Mouse (Mus musculus) CH12.LX (cell line): ENCODE results near the gene Uggt1. TPM values are rescaled to one million over a fixed set of nuclear protein-coding genes. Genes with fewer than 3 reads are reported as not detected.

ENCODE experiments used
- DNase-seq: peaks from one replicate; pipeline ENCODE4 v3.0.0-alpha.2; 2013; ENCODE audit errors: extremely low read depth
- H3K27ac ChIP-seq: 2 replicates; pipeline ENCODE4 v1.5.1; 2012; ENCODE audit warnings: low read depth, mild to moderate bottlenecking, control low read depth, moderate library complexity; ENCODE audit not compliant: insufficient read depth
- H3K27me3 ChIP-seq: replicated peaks from 2 replicates; pipeline ENCODE3; 2012; ENCODE audit warnings: inconsistent platforms
- H3K36me3 ChIP-seq, 2 experiments: replicated peaks in 1 of 2; 2 replicates each; pipeline versions ENCODE3 to v1.6.1; 2012; ENCODE audit warnings: inconsistent platforms in 1 of 2, low read length in 1 of 2, mild to moderate bottlenecking in 1 of 2, mixed read lengths in 1 of 2, moderate library complexity in 1 of 2; ENCODE audit not compliant: control insufficient read depth in 1 of 2, insufficient read depth in 1 of 2
- H3K4me1 ChIP-seq, 2 experiments: 2 replicates each; pipeline ENCODE4 v1.6.1; 2012; ENCODE audit warnings: inconsistent platforms in 1 of 2, moderate library complexity in 1 of 2; ENCODE audit not compliant: insufficient read depth in 2 of 2, control insufficient read depth in 1 of 2
- H3K4me2 ChIP-seq: 2 replicates; pipeline ENCODE4 v1.6.1; 2012; ENCODE audit warnings: low read depth, mild to moderate bottlenecking, control low read depth; ENCODE audit not compliant: poor library complexity, insufficient read depth, severe bottlenecking
- H3K4me3 ChIP-seq, 3 experiments: fragments of 150-350 bp in 1 of 3; sonication (generic) in 1 of 3; replicated peaks in 1 of 3; 2 replicates each; pipeline versions ENCODE3 to v1.5.1; 2011 to 2012; ENCODE audit warnings: low read depth in 2 of 3, low read length in 2 of 3, mild to moderate bottlenecking in 2 of 3, moderate library complexity in 2 of 3, control low read depth in 1 of 3, improper control_type of control experiment in 1 of 3, inconsistent platforms in 1 of 3, mixed read lengths in 1 of 3; ENCODE audit not compliant: poor library complexity in 1 of 3
- H3K79me2 ChIP-seq: replicated peaks from 2 replicates; pipeline ENCODE4 v1.6.1; 2012; ENCODE audit warnings: mild to moderate bottlenecking, moderate library complexity; ENCODE audit not compliant: control insufficient read depth, poor library complexity, insufficient read depth, severe bottlenecking; ENCODE audit errors: extremely low read depth
- H3K9ac ChIP-seq: 2 replicates; pipeline ENCODE4 v1.6.1; 2012; ENCODE audit warnings: low read depth, mild to moderate bottlenecking, control low read depth, moderate library complexity; ENCODE audit not compliant: insufficient read depth
- H3K9me3 ChIP-seq: replicated peaks from 2 replicates; pipeline ENCODE3; 2012; ENCODE audit warnings: low read length, inconsistent platforms, mixed read lengths
- BHLHE40 ChIP-seq: IDR thresholded peaks from 2 replicates; pipeline ENCODE4 v1.6.1; 2011; ENCODE audit warnings: mild to moderate bottlenecking, low read depth, low read length, improper control_type of control experiment
- E2F4 ChIP-seq: IDR thresholded peaks from 2 replicates; pipeline ENCODE4 v1.6.1; 2011; ENCODE audit warnings: low read depth, low read length, improper control_type of control experiment; ENCODE audit not compliant: insufficient replicate concordance
- EP300 ChIP-seq: IDR thresholded peaks from 2 replicates; pipeline ENCODE4 v1.6.1; 2011; ENCODE audit warnings: low read length, improper control_type of control experiment
- ETS1 ChIP-seq: conservative IDR thresholded peaks from 2 replicates; pipeline ENCODE4 v1.6.1; 2012; ENCODE audit warnings: low read depth, mild to moderate bottlenecking, inconsistent platforms, low read length, improper control_type of control experiment, moderate library complexity
- IRF4 ChIP-seq: IDR thresholded peaks from 2 replicates; pipeline ENCODE4 v1.6.1; 2014; ENCODE audit warnings: low read depth, mild to moderate bottlenecking, inconsistent platforms, low read length, improper control_type of control experiment
- JUN ChIP-seq: IDR thresholded peaks from 2 replicates; pipeline ENCODE4 v1.6.1; 2011; ENCODE audit warnings: low read depth, mild to moderate bottlenecking, low read length, improper control_type of control experiment, moderate library complexity; ENCODE audit not compliant: insufficient read depth
- MAFK ChIP-seq: IDR thresholded peaks from 2 replicates; pipeline ENCODE4 v1.6.1; 2011; ENCODE audit warnings: low read length, improper control_type of control experiment; ENCODE audit not compliant: insufficient replicate concordance
- MAX ChIP-seq: IDR thresholded peaks from 2 replicates; pipeline ENCODE4 v1.6.1; 2011; ENCODE audit warnings: low read length, improper control_type of control experiment
- MAZ ChIP-seq: IDR thresholded peaks from 2 replicates; pipeline ENCODE4 v1.6.1; 2012; ENCODE audit warnings: low read depth, mild to moderate bottlenecking, inconsistent platforms, low read length, improper control_type of control experiment, moderate library complexity
- POLR2A ChIP-seq: IDR thresholded peaks from 2 replicates; pipeline ENCODE4 v1.6.1; 2011; ENCODE audit warnings: low read depth, mild to moderate bottlenecking, improper control_type of control experiment, low read length
- RAD21 ChIP-seq: IDR thresholded peaks from 2 replicates; pipeline ENCODE4 v1.6.1; 2011; ENCODE audit warnings: low read depth, mild to moderate bottlenecking, low read length, improper control_type of control experiment, moderate library complexity
- RCOR1 ChIP-seq: conservative IDR thresholded peaks from 2 replicates; pipeline ENCODE4 v1.6.1; 2012; ENCODE audit warnings: low read depth, mild to moderate bottlenecking, inconsistent platforms, low read length, improper control_type of control experiment
- SIN3A ChIP-seq: IDR thresholded peaks from 2 replicates; pipeline ENCODE4 v1.6.1; 2012; ENCODE audit warnings: low read length, improper control_type of control experiment, inconsistent platforms
- TCF12 ChIP-seq: IDR thresholded peaks from 2 replicates; pipeline ENCODE4 v1.6.1; 2014; ENCODE audit warnings: low read depth, mild to moderate bottlenecking, inconsistent platforms, low read length, improper control_type of control experiment
- USF1 ChIP-seq: IDR thresholded peaks from 2 replicates; pipeline ENCODE4 v1.6.1; 2014; ENCODE audit warnings: low read depth, mild to moderate bottlenecking, inconsistent platforms, low read length, improper control_type of control experiment
- ZMIZ1 ChIP-seq: IDR thresholded peaks from 2 replicates; pipeline ENCODE4 v1.6.1; 2012; ENCODE audit warnings: low read depth, mild to moderate bottlenecking, inconsistent platforms, low read length, improper control_type of control experiment
- dilution Hi-C: fragments of 300-500 bp; cut with MboI; formaldehyde crosslinking; loops from 2 replicates; pipeline ENCODE4 v1.14.3; 2020; ENCODE audit warnings: low sequenced_read_pairs; ENCODE audit not compliant: extremely low pct_unique_long_range_greater_than_20kb, extremely low pct_ligation_motif_present
- in situ Hi-C: fragments of 300-500 bp; cut with MboI; formaldehyde crosslinking; loops from 3 replicates; pipeline ENCODE4 v1.14.3; 2019; ENCODE audit warnings: low sequenced_read_pairs, low pct_ligation_motif_present, low pct_unique_long_range_greater_than_20kb, mixed read lengths
- polyA plus RNA-seq: library from polyadenylated mRNA; unstranded; fragments of >175 nt; gene quantifications from 2 replicates; pipeline ENCODE4 v1.2.1, GENCODE M21; 2012; ENCODE audit warnings: low read depth; ENCODE audit not compliant: insufficient read length
- total RNA-seq, 2 experiments: library from RNA; depleted of rRNA; stranded (reverse); fragments of 300-350 nt in 1 of 2; fragments of >200 nt in 1 of 2; gene quantifications; 2 replicates each; pipeline ENCODE4 v1.2.3; 2012 to 2014

Gene Uggt1
- total and polyA plus RNA-seq, 3 experiments: 35.3 to 41.2 (median 39.5) TPM

GRCm38 (mm10) chr1:36267595-36267994, 23.1 kb upstream of the Uggt1 start:
- H3K79me2 ChIP-seq: no peaks in the 10 kb centered on the region
- peaks cover 3% of the 10 kb centered on the region in 2 experiments for H3K36me3 ChIP-seq
- peak overlapping the region in 1 of 3 experiments; percentile 42 for H3K4me3 ChIP-seq
- dilution Hi-C loops: no loop called here
- peak overlapping the region; percentile 1; the same call in 1 of the 2 replicates for H3K27ac ChIP-seq
- H3K27me3 ChIP-seq: peaks cover 2% of the 10 kb centered on the region
- DNase-seq: no peak
- no peak overlapping the region for H3K9ac ChIP-seq
- H3K9me3 ChIP-seq: no peaks in the 10 kb centered on the region
- H3K4me1 ChIP-seq: peaks cover 21 to 50% of the 10 kb centered on the region in 2 experiments
- in situ Hi-C loops: loop anchor here (25.0 kb wide), 1 partner anchor 430 kb away; no protein-coding TSS in a partner anchor
- no peak overlapping the region for H3K4me2 ChIP-seq
- TF ChIP-seq USF1 (no peak), BHLHE40 (no peak)

GRCm38 (mm10) chr1:36266293-36266692, 21.8 kb upstream of the Uggt1 start:
- H3K4me1 ChIP-seq: peaks cover 24 to 50% of the 10 kb centered on the region in 2 experiments
- no peak overlapping the region for H3K4me3 ChIP-seq
- no peaks in the 10 kb centered on the region for H3K79me2 ChIP-seq
- H3K27me3 ChIP-seq: peaks cover 3% of the 10 kb centered on the region
- in situ Hi-C loops: loop anchor here (25.0 kb wide), 1 partner anchor 429 kb away; no protein-coding TSS in a partner anchor
- H3K36me3 ChIP-seq: peaks cover 3% of the 10 kb centered on the region in 2 experiments
- no peaks in the 10 kb centered on the region for H3K9me3 ChIP-seq
- peak; percentile 58; the same call in 1 of the 2 replicates for TF ChIP-seq MAX
- peak; percentile 51; the same call in 1 of the 2 replicates for TF ChIP-seq TCF12
- 0 out of 2 replicates have a peak, but pooled peaks have one; percentile 43 for TF ChIP-seq SIN3A
- 0 out of 2 replicates have a peak, but pooled peaks have one; percentile 49 for TF ChIP-seq MAZ
- peak; percentile 35; the same call in 1 of the 2 replicates for TF ChIP-seq JUN
- no peak for TF ChIP-seq E2F4
- 0 out of 2 replicates have a peak, but pooled peaks have one; percentile 33 for TF ChIP-seq RCOR1
- peak; percentile 71 for TF ChIP-seq ETS1
- no peak for TF ChIP-seq ZMIZ1
- 0 out of 2 replicates have a peak, but pooled peaks have one; percentile 23 for TF ChIP-seq MAFK
- peak; percentile 77 for TF ChIP-seq IRF4
- TF ChIP-seq RAD21: no peak
- TF ChIP-seq EP300: peak; percentile 68
- TF ChIP-seq BHLHE40: peak; percentile 86
- no peak for TF ChIP-seq POLR2A
- dilution Hi-C loops: no loop called here
- no peak overlapping the region for H3K4me2 ChIP-seq
- DNase-seq: no peak
- H3K9ac ChIP-seq: no peak overlapping the region
- no peak overlapping the region for H3K27ac ChIP-seq
